In the genomic region with DNA sequence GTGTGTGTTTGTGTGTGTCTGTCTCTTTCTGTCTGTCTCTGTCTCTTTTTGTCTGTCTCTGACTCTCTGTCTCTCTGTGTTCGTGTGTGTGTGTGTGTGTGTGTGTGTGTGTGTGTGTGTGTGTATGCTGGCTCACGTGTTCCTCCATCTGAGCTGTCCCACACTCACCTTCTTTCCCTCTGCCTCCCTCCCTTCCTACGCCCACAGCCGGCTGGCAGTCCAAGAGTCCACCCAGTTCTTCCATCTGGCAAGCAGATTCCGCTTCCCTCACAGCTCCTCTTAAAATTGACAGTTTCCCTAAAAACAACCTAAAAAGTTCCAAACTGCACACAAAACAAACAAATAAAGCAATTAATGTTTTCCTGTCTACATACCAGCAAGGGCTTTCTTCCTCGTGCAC, we compare ENCODE assay signal across 20 mouse cellular contexts. TPM values are rescaled to one million over a fixed set of nuclear protein-coding genes. Genes with fewer than 3 reads are reported as not detected.
DNase-seq lines count a peak whose midpoint lies in the region; ATAC-seq lines count a peak whose summit lies in the region.
"Had no signal": no experiment of that assay in that cellular context is flagged by ENCODE, and none has a peak within 500 bp of the region (broad histone marks: within the 10 kb centered on the region; RNA-seq: fewer than 3 reads in every experiment).

No protein-coding gene starts in this region.

- no peaks in the 10 kb centered on the region for H3K36me3 ChIP-seq in kidney, embryonic 16.5 days (ENCODE audit: insufficient read depth, low read length)
- H3K36me3 ChIP-seq in hindbrain, embryonic 13.5 days: no peaks in the 10 kb centered on the region
- H3K36me3 ChIP-seq: heart, embryonic 10.5 days; hindbrain, embryonic 12.5 days; limb, embryonic 13.5 days; neural tube, embryonic 13.5 days had no signal

- no peak overlapping the region for H3K4me2 ChIP-seq in kidney, embryonic 16.5 days (replicated peaks; ENCODE audit: low read depth, low read length)
- H3K4me2 ChIP-seq in hindbrain, embryonic 13.5 days: no peak overlapping the region
- H3K4me2 ChIP-seq: hindbrain, embryonic 12.5 days; limb, embryonic 13.5 days; neural tube, embryonic 13.5 days had no signal

- H3K27me3 ChIP-seq in kidney, embryonic 16.5 days (ENCODE audit: insufficient read depth, low read length): no peaks in the 10 kb centered on the region
- no peaks in the 10 kb centered on the region for H3K27me3 ChIP-seq in hindbrain, embryonic 13.5 days
- H3K27me3 ChIP-seq: hindbrain, embryonic 12.5 days; limb, embryonic 13.5 days; neural tube, embryonic 13.5 days had no signal

- H3K4me3 ChIP-seq in kidney, embryonic 16.5 days (ENCODE audit: low read length): no peak overlapping the region
- H3K4me3 ChIP-seq in hindbrain, embryonic 13.5 days: no peak overlapping the region
- H3K4me3 ChIP-seq: heart, embryonic 10.5 days; hindbrain, embryonic 12.5 days; limb, embryonic 13.5 days; neural tube, embryonic 13.5 days had no signal

- H3K9ac ChIP-seq in kidney, embryonic 16.5 days (replicated peaks; ENCODE audit: low read length): no peak overlapping the region
- no peak overlapping the region for H3K9ac ChIP-seq in hindbrain, embryonic 13.5 days
- H3K9ac ChIP-seq: hindbrain, embryonic 12.5 days; limb, embryonic 13.5 days; neural tube, embryonic 13.5 days had no signal

- WGBS in kidney, embryonic 16.5 days: 48% methylated on average over 6 of the region's 6 CpGs
- 73% methylated on average over 6 of the region's 6 CpGs for WGBS in hindbrain, embryonic 13.5 days

- no peaks in the 10 kb centered on the region for H3K4me1 ChIP-seq in kidney, embryonic 16.5 days (ENCODE audit: insufficient read depth, low read length)
- no peaks in the 10 kb centered on the region for H3K4me1 ChIP-seq in hindbrain, embryonic 13.5 days (replicated peaks)
- H3K4me1 ChIP-seq: hindbrain, embryonic 12.5 days; limb, embryonic 13.5 days; neural tube, embryonic 13.5 days had no signal

- H3K9me3 ChIP-seq in kidney, embryonic 16.5 days (ENCODE audit: low read length): no peaks in the 10 kb centered on the region
- H3K9me3 ChIP-seq in hindbrain, embryonic 13.5 days: no peaks in the 10 kb centered on the region
- H3K9me3 ChIP-seq: heart, embryonic 10.5 days; hindbrain, embryonic 12.5 days; limb, embryonic 13.5 days; neural tube, embryonic 13.5 days had no signal

- ATAC-seq in kidney, embryonic 16.5 days (ENCODE audit: low FRiP score, low TSS enrichment): no peak
- ATAC-seq in hindbrain, embryonic 13.5 days (ENCODE audit: low FRiP score): no peak
- ATAC-seq in megakaryocyte-erythroid progenitor cell, adult 5-6 weeks (replicated peaks; ENCODE audit: low FRiP score, low TSS enrichment, poor library complexity, severe bottlenecking): no peak
- ATAC-seq: activated CD4-positive, CD25-positive, alpha-beta regulatory T cell, adult 4 months; forebrain, embryonic 14.5 days had no signal

- H3K27ac ChIP-seq in kidney, embryonic 16.5 days (ENCODE audit: low read length): no peak overlapping the region
- no peak overlapping the region for H3K27ac ChIP-seq in hindbrain, embryonic 13.5 days
- H3K27ac ChIP-seq: heart, embryonic 10.5 days; hindbrain, embryonic 12.5 days; limb, embryonic 13.5 days; neural tube, embryonic 13.5 days had no signal

- peak; percentile 69 for DNase-seq in kidney, adult 11 months
- peak; percentile 63 to 85 for DNase-seq in kidney, postnatal 25 days
- DNase-seq in left cerebral cortex, adult 11 months (ENCODE audit: low spot score): peak; percentile 54
- peak; percentile 71 for DNase-seq in right cerebral cortex, postnatal 25 days
- no peak for DNase-seq in thymus, postnatal 25 days
- DNase-seq: B cell, adult 2 months; lung, postnatal 14 days; midbrain, embryonic 14.5 days; spleen, adult 18-20 months; thymus, adult 2 months had no signal

RNA-seq across cellular contexts. Expression of gene Serpinb8, which starts 55.3 kb away (rescaled TPM):
- polyA plus RNA-seq in kidney, embryonic 16.5 days (2015; fragmentation: Nextera tagmentation; extraction: Ambion mirVana): 1.0 and 1.1 TPM in 2 replicates
- polyA plus RNA-seq in hindbrain, embryonic 13.5 days (2015; fragmentation: Nextera tagmentation; extraction: Ambion mirVana): 0.72 and 0.86 TPM in 2 replicates
- total RNA-seq in megakaryocyte-erythroid progenitor cell, adult 5-6 weeks (2014; fragmentation: Nextera tagmentation): not detected in 2 replicates
- 0.15 TPM in 1 of 2 replicates, not detected in the other for total RNA-seq in megakaryocyte-erythroid progenitor cell, adult 5-6 weeks (2017)
- total RNA-seq: MEL had no signal
- polyA plus RNA-seq: activated CD4-positive, CD25-positive, alpha-beta regulatory T cell, adult 4 months had no signal
